Mouse (Mus musculus) myocyte (in vitro differentiated cells): ENCODE measurements at regions not wholly inside any gene's neighbourhood (a gene's known extent, or its start where the extent isn't known, plus 50 kb on each side); places are given as distances from the start of the nearest gene placed in this dataset.

ENCODE experiments used
- H3K27me3 ChIP-seq: one replicate; pipeline ENCODE4 v1.6.1; 2011; ENCODE audit not compliant: control insufficient read depth, insufficient read depth, insufficient read length
- H3K36me3 ChIP-seq: one replicate; pipeline ENCODE4 v1.6.1; 2011; ENCODE audit not compliant: control insufficient read depth, insufficient read depth
- H3K4me2 ChIP-seq: one replicate; pipeline ENCODE4 v1.6.1; 2011; ENCODE audit warnings: low read depth, control low read depth
- H3K4me3 ChIP-seq: one replicate; pipeline ENCODE4 v1.5.1; 2011; ENCODE audit warnings: mild to moderate bottlenecking, control low read depth, moderate library complexity
- H3K79me2 ChIP-seq: one replicate; pipeline ENCODE4 v1.6.1; 2011; ENCODE audit not compliant: control insufficient read depth, insufficient read depth
- H3ac ChIP-seq: one replicate; pipeline ENCODE4 v1.6.1; 2011; ENCODE audit not compliant: control insufficient read depth, insufficient read length
- CEBPB ChIP-seq: IDR thresholded peaks from 2 replicates; pipeline ENCODE4 v1.6.1; 2011; ENCODE audit warnings: mild to moderate bottlenecking, moderate library complexity; ENCODE audit not compliant: poor library complexity, insufficient read depth, severe bottlenecking
- E2F4 ChIP-seq: IDR thresholded peaks from one replicate; pipeline ENCODE4 v1.6.1; 2011; ENCODE audit warnings: mild to moderate bottlenecking, control low read depth, moderate library complexity; ENCODE audit not compliant: insufficient read depth
- MAX ChIP-seq: IDR thresholded peaks from one replicate; pipeline ENCODE4 v1.6.1; 2011; ENCODE audit warnings: low read depth, mild to moderate bottlenecking, control low read depth
- MYOD1 ChIP-seq, 3 experiments: IDR thresholded peaks; one replicate each; pipeline ENCODE4 v1.6.1; 2011; ENCODE audit warnings: control low read depth in 2 of 3, low read depth in 2 of 3, mild to moderate bottlenecking in 2 of 3, moderate library complexity in 1 of 3; ENCODE audit not compliant: insufficient read length in 2 of 3, control insufficient read depth in 1 of 3
- MYOG ChIP-seq, 3 experiments: IDR thresholded peaks; one replicate each; pipeline ENCODE4 v1.6.1; 2011; ENCODE audit warnings: control low read depth in 2 of 3, low read depth in 2 of 3, mild to moderate bottlenecking in 2 of 3; ENCODE audit not compliant: insufficient read length in 2 of 3, control insufficient read depth in 1 of 3, insufficient read depth in 1 of 3
- POLR2A ChIP-seq: IDR thresholded peaks from one replicate; pipeline ENCODE4 v1.6.1; 2011; ENCODE audit warnings: low read depth, mild to moderate bottlenecking, control low read depth, moderate library complexity; ENCODE audit not compliant: insufficient read length
- POLR2AphosphoS2 ChIP-seq: IDR thresholded peaks from one replicate; pipeline ENCODE4 v1.6.1; 2011; ENCODE audit warnings: low read depth, control low read depth; ENCODE audit not compliant: insufficient read length
- REST ChIP-seq: IDR thresholded peaks from one replicate; pipeline ENCODE4 v1.6.1; 2011; ENCODE audit warnings: mild to moderate bottlenecking, control low read depth, moderate library complexity; ENCODE audit not compliant: insufficient read depth, insufficient read length
- SRF ChIP-seq: IDR thresholded peaks from one replicate; pipeline ENCODE4 v1.6.1; 2011; ENCODE audit warnings: low read depth; ENCODE audit not compliant: control insufficient read depth, insufficient read length
- TCF12 ChIP-seq: IDR thresholded peaks from one replicate; pipeline ENCODE4 v1.6.1; 2011; ENCODE audit warnings: mild to moderate bottlenecking, control low read depth; ENCODE audit not compliant: poor library complexity, insufficient read depth, severe bottlenecking
- TCF3 ChIP-seq: IDR thresholded peaks from one replicate; pipeline ENCODE4 v1.6.1; 2011; ENCODE audit warnings: low read depth, control low read depth; ENCODE audit not compliant: insufficient read length
- USF1 ChIP-seq: IDR thresholded peaks from one replicate; pipeline ENCODE4 v1.6.1; 2011; ENCODE audit warnings: low read depth, mild to moderate bottlenecking, control low read depth, moderate library complexity

DNA sequence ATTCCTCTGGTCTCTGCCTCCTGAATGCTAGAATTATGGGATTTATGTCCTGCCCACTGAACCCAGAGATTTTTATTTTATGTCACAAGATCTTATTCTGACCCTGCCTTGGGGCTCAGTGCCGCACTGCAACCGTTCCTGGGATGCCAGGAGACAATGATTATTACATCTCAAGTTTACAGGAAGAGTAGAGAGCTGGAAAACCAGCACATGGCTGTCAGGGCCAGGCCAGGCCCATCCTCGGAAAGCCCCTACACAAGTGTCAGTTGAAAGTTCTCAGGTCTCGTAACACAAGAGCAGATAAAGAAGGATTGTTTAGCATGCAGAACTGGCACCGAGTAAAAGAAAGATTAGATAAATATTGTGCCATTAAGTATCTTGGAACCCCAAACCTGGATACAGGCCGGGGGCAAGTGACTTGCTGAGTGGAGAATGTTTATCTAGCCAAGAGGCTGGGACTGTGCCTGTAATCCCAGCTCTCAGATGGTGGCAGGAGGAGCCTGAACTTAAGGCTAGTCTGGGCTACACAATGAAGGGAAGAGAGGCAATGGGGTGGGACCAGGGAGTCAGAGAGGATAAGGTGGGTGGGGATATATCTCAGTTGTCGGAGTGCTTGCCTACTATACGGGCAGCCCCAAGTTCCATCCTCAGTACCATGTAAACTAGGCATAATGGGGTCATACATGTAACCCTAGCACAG is 132.3 kb downstream of the Cd24a start:
- no peak overlapping the region for H3K4me3 ChIP-seq
- no peaks in the 10 kb centered on the region for H3K79me2 ChIP-seq
- TF ChIP-seq MYOG (IDR thresholded peaks at IDR 0.05; ENCODE audit: control insufficient read depth in 1 of 3, insufficient read depth in 1 of 3, insufficient read length in 2 of 3, low read depth in 2 of 3) (no peak), MYOD1 (IDR thresholded peaks at IDR 0.05; ENCODE audit: control insufficient read depth in 1 of 3, insufficient read length in 2 of 3, low read depth in 2 of 3) (no peak), POLR2AphosphoS2 (no peak), SRF (no peak), CEBPB (no peak), POLR2A (no peak), REST (no peak), TCF3 (no peak), TCF12 (no peak), E2F4 (no peak), MAX (no peak), USF1 (no peak)

DNA sequence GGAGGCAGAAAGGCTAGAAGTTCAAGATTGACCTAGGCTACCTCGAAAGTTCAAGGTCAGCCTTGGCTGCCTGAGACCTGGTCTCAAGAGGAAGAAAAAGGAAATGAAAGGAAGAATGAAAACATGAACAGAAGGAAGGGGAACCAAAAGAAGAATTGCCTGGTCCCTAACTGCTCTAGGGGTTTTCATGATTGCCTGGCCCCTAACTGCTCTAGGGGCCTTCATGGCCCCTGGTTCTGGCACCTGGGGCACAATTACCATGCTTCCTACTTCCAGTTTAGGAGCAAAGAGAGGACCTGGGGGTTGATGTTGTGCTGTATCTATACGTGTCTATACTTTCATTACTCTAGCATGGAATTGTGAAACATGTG is 132.8 kb downstream of the Cd24a start:
- no peaks in the 10 kb centered on the region for H3K79me2 ChIP-seq
- no peaks in the 10 kb centered on the region for H3K36me3 ChIP-seq
- TF ChIP-seq SRF (no peak), TCF12 (no peak), POLR2AphosphoS2 (no peak), CEBPB (no peak)
- H3ac ChIP-seq: no peak overlapping the region
- H3K27me3 ChIP-seq: peaks cover 11% of the 10 kb centered on the region
- no peak overlapping the region for H3K4me3 ChIP-seq
- H3K4me2 ChIP-seq: no peak overlapping the region

More for the DNA sequence above, 132.3 kb downstream of the Cd24a start:
- peaks cover 17% of the 10 kb centered on the region for H3K27me3 ChIP-seq
- no peak overlapping the region for H3ac ChIP-seq
- H3K4me2 ChIP-seq: no peak overlapping the region
- no peaks in the 10 kb centered on the region for H3K36me3 ChIP-seq

GRCm38 (mm10) chr10:43712657-43713056 is 134.6 kb downstream of the Cd24a start:
- Histone ChIP-seq H3K27me3 (peaks cover 4% of the 10 kb centered on the region), H3ac (no peak overlapping the region), H3K36me3 (no peaks in the 10 kb centered on the region), H3K79me2 (no peaks in the 10 kb centered on the region), H3K4me2 (no peak overlapping the region), H3K4me3 (no peak overlapping the region)
- TF ChIP-seq CEBPB (no peak), SRF (no peak), MYOD1 (IDR thresholded peaks at IDR 0.05; ENCODE audit: control insufficient read depth in 1 of 3, insufficient read length in 2 of 3, low read depth in 2 of 3) (no peak), POLR2A (no peak), E2F4 (no peak)

- H3K4me3 ChIP-seq: no peak overlapping the region
- no peak overlapping the region for H3ac ChIP-seq
- H3K79me2 ChIP-seq: no peaks in the 10 kb centered on the region
- H3K36me3 ChIP-seq: no peaks in the 10 kb centered on the region
- H3K4me2 ChIP-seq: no peak overlapping the region
- H3K27me3 ChIP-seq: peaks cover 26% of the 10 kb centered on the region
- no peak for TF ChIP-seq USF1
- TF ChIP-seq POLR2A: no peak
- no peak for TF ChIP-seq TCF12
- no peak for TF ChIP-seq REST
- TF ChIP-seq SRF: no peak
- TF ChIP-seq MYOG (IDR thresholded peaks at IDR 0.05; ENCODE audit: control insufficient read depth in 1 of 3, insufficient read depth in 1 of 3, insufficient read length in 2 of 3, low read depth in 2 of 3): no peak
These were observed 140.7 kb downstream of the Cd24a start for GRCm38 (mm10) chr10:43718768-43719167.

GRCm38 (mm10) chr10:43721356-43721755 is 143.3 kb downstream of the Cd24a start:
- H3K79me2 ChIP-seq: no peaks in the 10 kb centered on the region
- no peak overlapping the region for H3K4me2 ChIP-seq
- H3ac ChIP-seq: no peak overlapping the region
- TF ChIP-seq MAX (no peak), TCF3 (no peak), POLR2AphosphoS2 (no peak), USF1 (no peak), REST (no peak), TCF12 (no peak), CEBPB (no peak)
- no peak overlapping the region for H3K4me3 ChIP-seq
- H3K27me3 ChIP-seq: peaks cover 30% of the 10 kb centered on the region
- H3K36me3 ChIP-seq: no peaks in the 10 kb centered on the region
